In genomic region chr16:76762619-76763283, GRCm38 (mm10) we compare ENCODE assay signal across 10 mouse cellular contexts.
DNase-seq lines count a peak whose midpoint lies in the region; ATAC-seq lines count a peak whose summit lies in the region.
"Had no signal": no experiment of that assay in that cellular context is flagged by ENCODE, and none has a peak within 500 bp of the region (broad histone marks: within the 10 kb centered on the region; RNA-seq: fewer than 3 reads in every experiment).

No protein-coding gene starts in this region.

- ATAC-seq in hindbrain, embryonic 11.5 days (ENCODE audit: low FRiP score): no peak
- ATAC-seq in hindbrain, embryonic 12.5 days (ENCODE audit: low FRiP score): no peak

- H3K36me3 ChIP-seq in hindbrain, embryonic 11.5 days (ENCODE audit: control insufficient read depth, insufficient read depth, low read length): no peaks in the 10 kb centered on the region
- no peaks in the 10 kb centered on the region for H3K36me3 ChIP-seq in hindbrain, embryonic 12.5 days
- H3K36me3 ChIP-seq: embryonic facial prominence, embryonic 12.5 days; hindbrain, embryonic 15.5 days had no signal

- H3K4me3 ChIP-seq in hindbrain, embryonic 11.5 days (ENCODE audit: low read depth, low read length): no peak overlapping the region
- H3K4me3 ChIP-seq in hindbrain, embryonic 12.5 days: no peak overlapping the region
- H3K4me3 ChIP-seq: embryonic facial prominence, embryonic 12.5 days; hindbrain, embryonic 15.5 days had no signal

- no peak overlapping the region for H3K4me2 ChIP-seq in hindbrain, embryonic 11.5 days (replicated peaks; ENCODE audit: low read depth, low read length)
- H3K4me2 ChIP-seq in hindbrain, embryonic 12.5 days (replicated peaks): no peak overlapping the region
- H3K4me2 ChIP-seq: embryonic facial prominence, embryonic 12.5 days; hindbrain, embryonic 15.5 days had no signal

- no peak overlapping the region for H3K9ac ChIP-seq in hindbrain, embryonic 11.5 days (ENCODE audit: low read depth, low read length)
- H3K9ac ChIP-seq in hindbrain, embryonic 12.5 days: no peak overlapping the region
- H3K9ac ChIP-seq: embryonic facial prominence, embryonic 12.5 days; hindbrain, embryonic 15.5 days had no signal

- 3% methylated on average over 8 of the region's 8 CpGs for WGBS in hindbrain, embryonic 11.5 days
- 4% methylated on average over 8 of the region's 8 CpGs for WGBS in hindbrain, embryonic 12.5 days

- no peak overlapping the region for H3K27ac ChIP-seq in hindbrain, embryonic 11.5 days (ENCODE audit: low read depth, low read length)
- no peak overlapping the region for H3K27ac ChIP-seq in hindbrain, embryonic 12.5 days
- H3K27ac ChIP-seq: embryonic facial prominence, embryonic 12.5 days; hindbrain, embryonic 15.5 days had no signal

- H3K4me1 ChIP-seq in hindbrain, embryonic 11.5 days (replicated peaks; ENCODE audit: control insufficient read depth, insufficient read depth, low read length): no peaks in the 10 kb centered on the region
- no peaks in the 10 kb centered on the region for H3K4me1 ChIP-seq in hindbrain, embryonic 12.5 days
- H3K4me1 ChIP-seq: embryonic facial prominence, embryonic 12.5 days; hindbrain, embryonic 15.5 days had no signal

- H3K27me3 ChIP-seq in hindbrain, embryonic 11.5 days (ENCODE audit: control insufficient read depth, insufficient read depth, low read length): no peaks in the 10 kb centered on the region
- H3K27me3 ChIP-seq in hindbrain, embryonic 12.5 days: no peaks in the 10 kb centered on the region
- H3K27me3 ChIP-seq: embryonic facial prominence, embryonic 12.5 days; hindbrain, embryonic 15.5 days had no signal

- no peaks in the 10 kb centered on the region for H3K9me3 ChIP-seq in hindbrain, embryonic 11.5 days (ENCODE audit: control insufficient read depth, low read length)
- H3K9me3 ChIP-seq in hindbrain, embryonic 12.5 days (replicated peaks): no peaks in the 10 kb centered on the region
- H3K9me3 ChIP-seq: embryonic facial prominence, embryonic 12.5 days; hindbrain, embryonic 15.5 days had no signal

- DNase-seq in hindbrain, embryonic 11.5 days (ENCODE audit: low spot score): peak; percentile 46
- peak; percentile 52 for DNase-seq in ZHBTc4 (ENCODE audit: low read depth, low spot score)
- DNase-seq in induced T-regulatory cell, adult 2 months (ENCODE audit: low read depth): peak; percentile 65
- peak; percentile 59 for DNase-seq in lung, postnatal 10 days
- DNase-seq in cerebellum, adult 9-11 months: no peak
- no peak for DNase-seq in left cerebral cortex, adult 8-10 months (ENCODE audit: low spot score in 2 of 2)
- no peak for DNase-seq in layer of hippocampus, adult 9-11 months

Comparison
In these comparisons a context has a peak if more than half of its experiments do, and no peak if none do; other contexts are left out.
1. DNase-seq: peak in hindbrain, embryonic 11.5 days (single experiment), ZHBTc4 (single experiment), induced T-regulatory cell, adult 2 months (single experiment) and lung, postnatal 10 days (single experiment); none in cerebellum, adult 9-11 months (single experiment), left cerebral cortex, adult 8-10 months (0 of 2) and layer of hippocampus, adult 9-11 months (single experiment).